Mouse (Mus musculus): ENCODE measurements at regions not wholly inside any gene's neighbourhood (a gene's known extent, or its start where the extent isn't known, plus 50 kb on each side); places are given as distances from the start of the nearest gene placed in this dataset.

DNA sequence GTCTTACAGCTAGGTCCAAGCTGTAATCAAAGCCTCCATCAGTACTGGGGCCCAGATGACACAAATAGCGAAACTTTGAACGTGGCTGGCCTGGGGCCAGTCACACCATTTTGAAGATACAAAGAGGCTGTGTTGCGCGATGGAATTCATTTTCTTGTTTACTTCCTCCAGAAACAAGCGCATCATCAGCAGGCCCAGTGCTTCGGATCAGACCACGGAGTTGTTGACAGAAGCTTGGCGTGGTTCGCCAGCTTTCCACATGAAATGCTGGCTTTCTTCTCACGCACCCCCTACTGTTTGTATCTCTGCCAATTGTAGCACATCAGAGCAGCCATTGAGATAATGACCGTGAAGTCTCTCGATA is 184.2 kb upstream of the Tle1 start:
- TF ChIP-seq CTCF (conservative IDR thresholded peaks at IDR 0.05; ENCODE audit: low read length) (no peak), POU5F1 (IDR thresholded peaks at IDR 0.05; ENCODE audit: borderline replicate concordance, low read length) (no peak), NANOG (IDR thresholded peaks at IDR 0.05; ENCODE audit: borderline replicate concordance, low read length) (no peak)

Data from E14TG2a.4 (cell line).